Mouse (Mus musculus): Measurements from ENCODE around the gene Dynll1. TPM values are rescaled to one million over a fixed set of nuclear protein-coding genes. Genes with fewer than 3 reads are reported as not detected.
A peak's percentile ranks its signal among the peaks of the same experiment; 100 is the strongest.

Gene Dynll1
- total and polyA plus RNA-seq, 3 experiments = 561 to 740 (median 736) TPM

GRCm38 (mm10) chr5:115278053-115278452, 22.7 kb downstream of the Dynll1 start:
- peaks cover 24% of the 10 kb centered on the region for H3K79me2 ChIP-seq (ENCODE audit: control insufficient read depth, insufficient read depth, low read length, poor library complexity)
- H3K9ac ChIP-seq (ENCODE audit: control insufficient read depth, low read depth, low read length, poor library complexity, severe bottlenecking) = no peak overlapping the region
- TF ChIP-seq MYB (IDR thresholded peaks at IDR 0.05; ENCODE audit: low read depth, low read length) = no peak
- TF ChIP-seq E2F4 (IDR thresholded peaks at IDR 0.05; ENCODE audit: borderline replicate concordance, low read depth, low read length) = no peak
- no peak for TF ChIP-seq UBTF (IDR thresholded peaks at IDR 0.05; ENCODE audit: borderline replicate concordance, insufficient read depth, low read depth, low read length)
- TF ChIP-seq GATA1 (IDR thresholded peaks at IDR 0.05; ENCODE audit: low read depth, low read length) = peak; percentile 59
- TF ChIP-seq NELFE (IDR thresholded peaks at IDR 0.05; ENCODE audit: low read depth, low read length) = no peak
- no peak for TF ChIP-seq POLR2A (IDR thresholded peaks at IDR 0.05; ENCODE audit: control insufficient read depth in 1 of 2, insufficient read depth in 1 of 2, low read depth in 1 of 2, low read length in 2 of 2, poor library complexity in 1 of 2)
- TF ChIP-seq TCF12 (IDR thresholded peaks at IDR 0.05; ENCODE audit: low read depth, low read length) = peak; percentile 50; the same call in 1 of the 2 replicates
- peak; percentile 39 to 52 for TF ChIP-seq EP300 (IDR thresholded peaks at IDR 0.05; ENCODE audit: low read depth in 1 of 2, low read length in 2 of 2)
- peak; percentile 85 for TF ChIP-seq ETS1 (IDR thresholded peaks at IDR 0.05; ENCODE audit: low read depth, low read length)
- no peak for TF ChIP-seq USF2 (IDR thresholded peaks at IDR 0.05; ENCODE audit: borderline replicate concordance in 1 of 2, insufficient read depth in 1 of 2, low read depth in 1 of 2, low read length in 2 of 2)
- TF ChIP-seq RCOR1 (IDR thresholded peaks at IDR 0.05; ENCODE audit: low read depth, low read length) = peak; percentile 42; the same call in 1 of the 2 replicates
- 0 out of 2 replicates have a peak, but pooled peaks have one; percentile 14 for TF ChIP-seq NRF1 (IDR thresholded peaks at IDR 0.05; ENCODE audit: insufficient read depth, low read depth, low read length, poor library complexity, severe bottlenecking)
- TF ChIP-seq TBP (IDR thresholded peaks at IDR 0.05; ENCODE audit: low read depth, low read length) = peak; percentile 95
- TF ChIP-seq MYC (IDR thresholded peaks at IDR 0.05; ENCODE audit: low read depth, low read length) = no peak
- no peak for TF ChIP-seq CHD2 (IDR thresholded peaks at IDR 0.05; ENCODE audit: low read length)
- TF ChIP-seq SIN3A (IDR thresholded peaks at IDR 0.05; ENCODE audit: low read length) = peak; percentile 67
- no peak for TF ChIP-seq MAX (IDR thresholded peaks at IDR 0.05; ENCODE audit: low read length)
- peak; percentile 11; the same call in 1 of the 2 replicates for TF ChIP-seq MAFK (IDR thresholded peaks at IDR 0.05; ENCODE audit: borderline replicate concordance, low read depth, low read length)
- no peak for TF ChIP-seq CTCF (IDR thresholded peaks at IDR 0.05 in 2 of 3, conservative IDR thresholded peaks at IDR 0.05 in 1 of 3; ENCODE audit: control insufficient read depth in 1 of 3, insufficient read depth in 1 of 3, low read depth in 2 of 3, low read length in 3 of 3, poor library complexity in 1 of 3, severe bottlenecking in 1 of 3)
- TF ChIP-seq HCFC1 (IDR thresholded peaks at IDR 0.05; ENCODE audit: low read depth, low read length) = peak; percentile 42; the same call in 1 of the 2 replicates
- H3K27ac ChIP-seq (ENCODE audit: control insufficient read depth, low read depth, low read length) = peak overlapping the region; percentile 6
- peak; percentile 66 for DNase-seq (ENCODE audit: low read depth, low spot score)
- H3K4me3 ChIP-seq (ENCODE audit: control insufficient read depth in 1 of 2, insufficient read depth in 1 of 2, low read depth in 2 of 2, low read length in 2 of 2) = no peak overlapping the region
- no peaks in the 10 kb centered on the region for H3K9me3 ChIP-seq (replicated peaks; ENCODE audit: insufficient read depth, low read length)
- peaks cover 14 to 15% of the 10 kb centered on the region in 2 experiments; a peak in 3 of 4 replicates for H3K4me1 ChIP-seq (ENCODE audit: control insufficient read depth in 1 of 2, insufficient read depth in 2 of 2, low read length in 2 of 2)
- H3K36me3 ChIP-seq (ENCODE audit: control insufficient read depth in 1 of 2, insufficient read depth in 2 of 2, low read length in 2 of 2) = peaks cover 0 to 25% of the 10 kb centered on the region in 2 experiments; a peak in 2 of 4 replicates
- H3K27me3 ChIP-seq (ENCODE audit: control insufficient read depth in 1 of 2, insufficient read depth in 2 of 2, low read length in 2 of 2) = no peaks in the 10 kb centered on the region

- peaks cover 0 to 25% of the 10 kb centered on the region in 2 experiments; a peak in 2 of 4 replicates for H3K36me3 ChIP-seq (ENCODE audit: control insufficient read depth in 1 of 2, insufficient read depth in 2 of 2, low read length in 2 of 2)
- no peak overlapping the region for H3K27ac ChIP-seq (ENCODE audit: control insufficient read depth, low read depth, low read length)
- H3K9me3 ChIP-seq (replicated peaks; ENCODE audit: insufficient read depth, low read length) = no peaks in the 10 kb centered on the region
- peaks cover 29% of the 10 kb centered on the region for H3K79me2 ChIP-seq (ENCODE audit: control insufficient read depth, insufficient read depth, low read length, poor library complexity)
- H3K4me3 ChIP-seq (ENCODE audit: control insufficient read depth in 1 of 2, insufficient read depth in 1 of 2, low read depth in 2 of 2, low read length in 2 of 2) = peak overlapping the region in 1 of 2 experiments; percentile 36; a peak in 1 of 4 replicates
- TF ChIP-seq MAFK (IDR thresholded peaks at IDR 0.05; ENCODE audit: borderline replicate concordance, low read depth, low read length) (no peak), MAZ (IDR thresholded peaks at IDR 0.05; ENCODE audit: low read depth, low read length) (no peak), CTCF (IDR thresholded peaks at IDR 0.05 in 2 of 3, conservative IDR thresholded peaks at IDR 0.05 in 1 of 3; ENCODE audit: control insufficient read depth in 1 of 3, insufficient read depth in 1 of 3, low read depth in 2 of 3, low read length in 3 of 3, poor library complexity in 1 of 3, severe bottlenecking in 1 of 3) (peak; percentile 77 to 92 (median 86)), ZC3H11A (IDR thresholded peaks at IDR 0.05; ENCODE audit: low read depth, low read length) (peak; percentile 46), MXI1 (IDR thresholded peaks at IDR 0.05; ENCODE audit: low read depth, low read length) (0 out of 2 replicates have a peak, but pooled peaks have one; percentile 37), MYC (IDR thresholded peaks at IDR 0.05; ENCODE audit: low read depth, low read length) (no peak), NELFE (IDR thresholded peaks at IDR 0.05; ENCODE audit: low read depth, low read length) (no peak), RAD21 (IDR thresholded peaks at IDR 0.05; ENCODE audit: low read depth, low read length) (peak; percentile 77), SMC3 (IDR thresholded peaks at IDR 0.05; ENCODE audit: low read depth, low read length) (peak; percentile 64)
- H3K27me3 ChIP-seq (ENCODE audit: control insufficient read depth in 1 of 2, insufficient read depth in 2 of 2, low read length in 2 of 2) = no peaks in the 10 kb centered on the region
- H3K4me1 ChIP-seq (ENCODE audit: control insufficient read depth in 1 of 2, insufficient read depth in 2 of 2, low read length in 2 of 2) = peaks cover 15% of the 10 kb centered on the region in 2 experiments; a peak in 3 of 4 replicates
- H3K9ac ChIP-seq (ENCODE audit: control insufficient read depth, low read depth, low read length, poor library complexity, severe bottlenecking) = peak overlapping the region; percentile 46
- peak; percentile 89 for DNase-seq (ENCODE audit: low read depth, low spot score)
Measured at GRCm38 (mm10) chr5:115275998-115276397, 24.8 kb downstream of the Dynll1 start.

All from MEL (cell line).